Mouse (Mus musculus) ES-Bruce4 (cell line): ENCODE results near the gene Utp15. TPM values are rescaled to one million over a fixed set of nuclear protein-coding genes. Genes with fewer than 3 reads are reported as not detected.
A peak's percentile ranks its signal among the peaks of the same experiment; 100 is the strongest.

Source experiments
- H3K27ac ChIP-seq: 2 replicates; pipeline ENCODE4 v1.5.1; 2012; ENCODE audit warnings: low read length, inconsistent platforms; ENCODE audit not compliant: insufficient read depth
- H3K27me3 ChIP-seq: 2 replicates; pipeline ENCODE4 v1.6.1; 2012; ENCODE audit warnings: mild to moderate bottlenecking, low read length, inconsistent platforms; ENCODE audit not compliant: control insufficient read depth, poor library complexity, insufficient read depth, severe bottlenecking
- H3K36me3 ChIP-seq: 2 replicates; pipeline ENCODE4 v1.6.1; 2012; ENCODE audit warnings: inconsistent platforms, mild to moderate bottlenecking, low read length, moderate library complexity; ENCODE audit not compliant: control insufficient read depth, poor library complexity, insufficient read depth, severe bottlenecking
- H3K4me1 ChIP-seq: one replicate; pipeline ENCODE4 v1.8.1; 2011; ENCODE audit warnings: low read length; ENCODE audit not compliant: control insufficient read depth, insufficient read depth
- H3K4me3 ChIP-seq: 2 replicates; pipeline ENCODE4 v1.5.1; 2011; ENCODE audit warnings: low read depth, mild to moderate bottlenecking, low read length
- H3K9ac ChIP-seq: 2 replicates; pipeline ENCODE4 v1.6.1; 2012; ENCODE audit warnings: low read depth, mild to moderate bottlenecking, inconsistent platforms; ENCODE audit not compliant: poor library complexity, severe bottlenecking
- H3K9me3 ChIP-seq: replicated peaks from 2 replicates; pipeline ENCODE4 v1.6.1; 2012; ENCODE audit warnings: mild to moderate bottlenecking, low read length, inconsistent platforms; ENCODE audit not compliant: control insufficient read depth, poor library complexity, insufficient read depth, severe bottlenecking
- CTCF ChIP-seq: IDR thresholded peaks from one replicate; pipeline ENCODE4 v1.8.1; 2011; ENCODE audit warnings: low read depth, low read length
- EP300 ChIP-seq: IDR thresholded peaks from 2 replicates; pipeline ENCODE4 v1.6.1; 2011; ENCODE audit warnings: low read depth, low read length; ENCODE audit not compliant: insufficient read depth
- POLR2A ChIP-seq: IDR thresholded peaks from one replicate; pipeline ENCODE4 v1.8.1; 2011; ENCODE audit warnings: low read length; ENCODE audit not compliant: insufficient read depth
- polyA plus RNA-seq: library from polyadenylated mRNA; stranded (reverse); fragments of >200 nt; gene quantifications from 2 replicates; pipeline ENCODE4 v1.2.4, GENCODE M21; 2011; ENCODE audit warnings: low read depth; ENCODE audit not compliant: missing spikeins, insufficient read depth, insufficient read length

The Utp15 gene
- polyA plus RNA-seq, 1 experiment = 48.3 TPM

- no peaks in the 10 kb centered on the region for H3K9me3 ChIP-seq
- no peak overlapping the region for H3K27ac ChIP-seq
- H3K27me3 ChIP-seq = 0 out of 2 replicates have a peak, but pooled peaks cover 2% of the 10 kb centered on the region
- H3K36me3 ChIP-seq = no peaks in the 10 kb centered on the region
- no peak overlapping the region for H3K9ac ChIP-seq
- TF ChIP-seq POLR2A (no peak), EP300 (no peak), CTCF (no peak)
- no peak overlapping the region for H3K4me3 ChIP-seq
- no peaks in the 10 kb centered on the region for H3K4me1 ChIP-seq
These were observed 58.5 kb downstream of the Utp15 start for GRCm38 (mm10) chr13:98204371-98204770.

GRCm38 (mm10) chr13:98201436-98201835 is 61.4 kb downstream of the Utp15 start:
- Histone ChIP-seq H3K9ac (no peak overlapping the region), H3K4me3 (no peak overlapping the region), H3K36me3 (no peaks in the 10 kb centered on the region), H3K4me1 (no peaks in the 10 kb centered on the region), H3K27ac (no peak overlapping the region), H3K9me3 (no peaks in the 10 kb centered on the region), H3K27me3 (0 out of 2 replicates have a peak, but pooled peaks cover 2% of the 10 kb centered on the region)
- no peak for TF ChIP-seq POLR2A
- 0 out of 2 replicates have a peak, but pooled peaks have one; percentile 20 for TF ChIP-seq EP300

Other genes with a start within 250 kb of the Utp15 start
- gene Arhgef28, start 56.6 kb downstream of the Utp15 start, polyA plus RNA-seq = 6.3 and 6.7 TPM in 2 replicates
- 34.4 and 34.6 TPM in 2 replicates for gene Ankra2, start within 50 bp of the Utp15 start, polyA plus RNA-seq
- gene Gm21976, start 16.8 kb upstream of the Utp15 start, polyA plus RNA-seq = not detected in 2 replicates
- gene Btf3, start 54.0 kb upstream of the Utp15 start, polyA plus RNA-seq = 1,083 and 1,169 TPM in 2 replicates
- gene Foxd1, start 91.2 kb upstream of the Utp15 start, polyA plus RNA-seq = not detected in 2 replicates
- gene Gm10320, start 229.0 kb upstream of the Utp15 start, polyA plus RNA-seq = 3.4 and 7.8 TPM in 2 replicates